Mouse (Mus musculus): ENCODE results near the gene Spg21. TPM values are rescaled to one million over a fixed set of nuclear protein-coding genes. Genes with fewer than 3 reads are reported as not detected.

The Spg21 gene
- polyA plus RNA-seq, 1 experiment: 34.3 TPM

GRCm38 (mm10) chr9:65444692-65445091 lies 16.1 kb upstream of the Spg21 start:
- no peaks in the 10 kb centered on the region; the same call in 1 of the 2 replicates for H3K36me3 ChIP-seq (ENCODE audit: control insufficient read depth, insufficient read depth, low read length)
- no peaks in the 10 kb centered on the region for H3K4me1 ChIP-seq (ENCODE audit: control insufficient read depth, insufficient read depth, low read length)
- DNase-seq: no peak
- TF ChIP-seq CTCF (conservative IDR thresholded peaks at IDR 0.05; ENCODE audit: insufficient read depth, insufficient read length, low read depth, low read length) (0 out of 2 replicates have a peak, but pooled peaks have one; percentile 7), POLR2A (IDR thresholded peaks at IDR 0.05; ENCODE audit: low read depth, low read length) (no peak)
- H3K4me3 ChIP-seq (ENCODE audit: insufficient read depth, low read depth, low read length): no peak overlapping the region
- H3K27ac ChIP-seq (ENCODE audit: insufficient read depth, low read depth, low read length): no peak overlapping the region
- WGBS: 94% methylated on average over 4 of the region's 4 CpGs
- no peaks in the 10 kb centered on the region for H3K27me3 ChIP-seq (replicated peaks; ENCODE audit: control insufficient read depth, insufficient read depth, low read length)

DNA sequence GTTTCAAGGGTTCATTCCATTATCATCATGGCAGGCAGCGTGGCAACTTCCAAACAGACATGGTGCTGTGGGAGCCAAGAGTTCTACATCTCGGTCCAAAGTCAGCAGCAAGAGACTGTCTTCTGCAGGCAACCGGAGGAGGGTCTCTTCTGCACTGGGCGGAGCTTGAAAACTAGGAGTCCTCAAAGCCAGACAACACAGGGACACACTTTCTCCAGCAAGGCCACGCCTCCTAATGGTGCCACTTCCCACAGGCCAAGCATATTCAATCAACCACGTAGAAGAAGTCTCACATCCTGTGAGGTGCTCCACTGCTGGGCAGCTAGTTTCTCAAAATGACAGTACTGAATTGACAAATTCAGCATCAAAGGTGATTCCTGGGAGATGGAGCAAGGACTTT lies 12.8 kb upstream of the Spg21 start:
- H3K36me3 ChIP-seq (ENCODE audit: control insufficient read depth, insufficient read depth, low read length): no peaks in the 10 kb centered on the region; the same call in 1 of the 2 replicates
- no peak for TF ChIP-seq CTCF (conservative IDR thresholded peaks at IDR 0.05; ENCODE audit: insufficient read depth, insufficient read length, low read depth, low read length)
- TF ChIP-seq POLR2A (IDR thresholded peaks at IDR 0.05; ENCODE audit: low read depth, low read length): no peak
- no peak overlapping the region for H3K27ac ChIP-seq (ENCODE audit: insufficient read depth, low read depth, low read length)
- 93% methylated on average over 6 of the region's 6 CpGs for WGBS
- no peaks in the 10 kb centered on the region for H3K4me1 ChIP-seq (ENCODE audit: control insufficient read depth, insufficient read depth, low read length)
- DNase-seq: no peak
- H3K4me3 ChIP-seq (ENCODE audit: insufficient read depth, low read depth, low read length): no peak overlapping the region
- no peaks in the 10 kb centered on the region for H3K27me3 ChIP-seq (replicated peaks; ENCODE audit: control insufficient read depth, insufficient read depth, low read length)

GRCm38 (mm10) chr9:65458975-65459374 lies 1.8 kb upstream of the Spg21 start:
- TF ChIP-seq POLR2A (IDR thresholded peaks at IDR 0.05; ENCODE audit: low read depth, low read length): no peak
- TF ChIP-seq CTCF (conservative IDR thresholded peaks at IDR 0.05; ENCODE audit: insufficient read depth, insufficient read length, low read depth, low read length): no peak
- 94% methylated on average over 2 of the region's 2 CpGs for WGBS
- Histone ChIP-seq H3K4me1 (ENCODE audit: control insufficient read depth, insufficient read depth, low read length) (peaks cover 8% of the 10 kb centered on the region; the same call in 1 of the 2 replicates), H3K27ac (ENCODE audit: insufficient read depth, low read depth, low read length) (no peak overlapping the region), H3K27me3 (replicated peaks; ENCODE audit: control insufficient read depth, insufficient read depth, low read length) (no peaks in the 10 kb centered on the region), H3K36me3 (ENCODE audit: control insufficient read depth, insufficient read depth, low read length) (no peaks in the 10 kb centered on the region), H3K4me3 (ENCODE audit: insufficient read depth, low read depth, low read length) (no peak overlapping the region)
- DNase-seq: no peak

- Histone ChIP-seq H3K36me3 (ENCODE audit: control insufficient read depth, insufficient read depth, low read length) (no peaks in the 10 kb centered on the region), H3K4me1 (ENCODE audit: control insufficient read depth, insufficient read depth, low read length) (peaks cover 8% of the 10 kb centered on the region; the same call in 1 of the 2 replicates), H3K27ac (ENCODE audit: insufficient read depth, low read depth, low read length) (no peak overlapping the region), H3K4me3 (ENCODE audit: insufficient read depth, low read depth, low read length) (no peak overlapping the region), H3K27me3 (replicated peaks; ENCODE audit: control insufficient read depth, insufficient read depth, low read length) (no peaks in the 10 kb centered on the region)
- TF ChIP-seq POLR2A (IDR thresholded peaks at IDR 0.05; ENCODE audit: low read depth, low read length) (no peak), CTCF (conservative IDR thresholded peaks at IDR 0.05; ENCODE audit: insufficient read depth, insufficient read length, low read depth, low read length) (no peak)
- no peak for DNase-seq
- WGBS: 52% methylated on average over 3 of the region's 3 CpGs
These were observed 549 bp upstream of the Spg21 start for GRCm38 (mm10) chr9:65460198-65460597.

- Histone ChIP-seq H3K36me3 (ENCODE audit: control insufficient read depth, insufficient read depth, low read length) (no peaks in the 10 kb centered on the region), H3K4me3 (ENCODE audit: insufficient read depth, low read depth, low read length) (no peak overlapping the region), H3K4me1 (ENCODE audit: control insufficient read depth, insufficient read depth, low read length) (peaks cover 8% of the 10 kb centered on the region; the same call in 1 of the 2 replicates), H3K27me3 (replicated peaks; ENCODE audit: control insufficient read depth, insufficient read depth, low read length) (no peaks in the 10 kb centered on the region), H3K27ac (ENCODE audit: insufficient read depth, low read depth, low read length) (no peak overlapping the region)
- WGBS: 63% methylated on average over 5 of the region's 5 CpGs
- no peak for DNase-seq
- TF ChIP-seq CTCF (conservative IDR thresholded peaks at IDR 0.05; ENCODE audit: insufficient read depth, insufficient read length, low read depth, low read length): no peak
- no peak for TF ChIP-seq POLR2A (IDR thresholded peaks at IDR 0.05; ENCODE audit: low read depth, low read length)
These were observed 1.8 kb downstream of the Spg21 start for GRCm38 (mm10) chr9:65462544-65462943.

- H3K4me3 ChIP-seq (ENCODE audit: insufficient read depth, low read depth, low read length): no peak overlapping the region
- 76% methylated on average over 6 of the region's 6 CpGs for WGBS
- DNase-seq: peak; percentile 69
- peaks cover 8% of the 10 kb centered on the region; the same call in 1 of the 2 replicates for H3K4me1 ChIP-seq (ENCODE audit: control insufficient read depth, insufficient read depth, low read length)
- TF ChIP-seq CTCF (conservative IDR thresholded peaks at IDR 0.05; ENCODE audit: insufficient read depth, insufficient read length, low read depth, low read length) (no peak), POLR2A (IDR thresholded peaks at IDR 0.05; ENCODE audit: low read depth, low read length) (no peak)
- no peak overlapping the region for H3K27ac ChIP-seq (ENCODE audit: insufficient read depth, low read depth, low read length)
- H3K27me3 ChIP-seq (replicated peaks; ENCODE audit: control insufficient read depth, insufficient read depth, low read length): no peaks in the 10 kb centered on the region
- H3K36me3 ChIP-seq (ENCODE audit: control insufficient read depth, insufficient read depth, low read length): no peaks in the 10 kb centered on the region
These were observed 3.4 kb downstream of the Spg21 start for GRCm38 (mm10) chr9:65464161-65464560.

GRCm38 (mm10) chr9:65465241-65465640 lies 4.5 kb downstream of the Spg21 start:
- Histone ChIP-seq H3K36me3 (ENCODE audit: control insufficient read depth, insufficient read depth, low read length) (no peaks in the 10 kb centered on the region), H3K27ac (ENCODE audit: insufficient read depth, low read depth, low read length) (no peak overlapping the region), H3K4me3 (ENCODE audit: insufficient read depth, low read depth, low read length) (no peak overlapping the region), H3K27me3 (replicated peaks; ENCODE audit: control insufficient read depth, insufficient read depth, low read length) (no peaks in the 10 kb centered on the region), H3K4me1 (ENCODE audit: control insufficient read depth, insufficient read depth, low read length) (peaks cover 6% of the 10 kb centered on the region; the same call in 1 of the 2 replicates)
- peak; percentile 8 for DNase-seq
- WGBS: 65% methylated on average over 2 of the region's 2 CpGs
- TF ChIP-seq POLR2A (IDR thresholded peaks at IDR 0.05; ENCODE audit: low read depth, low read length): no peak
